Mouse (Mus musculus) liver, embryonic 14.5 days (tissue): Measurements from ENCODE around the gene Theg.

Source experiments
- CTCF ChIP-seq: IDR thresholded peaks from 2 replicates; pipeline ENCODE4 v1.5.1; 2016; ENCODE audit warnings: antibody characterized with exemption, low read depth, control low read depth
- EP300 ChIP-seq: IDR thresholded peaks from 2 replicates; pipeline ENCODE4 v1.6.1; 2016; ENCODE audit warnings: antibody characterized with exemption, low read depth

GRCm38 (mm10) chr10:79537781-79538180 lies 49.4 kb downstream of the Theg start:
- TF ChIP-seq CTCF, result no peak
- TF ChIP-seq EP300, result no peak
